Mouse (Mus musculus): Measurements from ENCODE around the gene Olfr1220. TPM values are rescaled to one million over a fixed set of nuclear protein-coding genes. Genes with fewer than 3 reads are reported as not detected.

The Olfr1220 gene
- not detected for polyA plus RNA-seq (2012; fragmentation: generic; extraction: Trizol)

GRCm38 (mm10) chr2:89106735-89107134 lies at the start of gene Olfr1220:
TSS of gene Olfr1220 (minus strand) at chr2:89106835.

DNA sequence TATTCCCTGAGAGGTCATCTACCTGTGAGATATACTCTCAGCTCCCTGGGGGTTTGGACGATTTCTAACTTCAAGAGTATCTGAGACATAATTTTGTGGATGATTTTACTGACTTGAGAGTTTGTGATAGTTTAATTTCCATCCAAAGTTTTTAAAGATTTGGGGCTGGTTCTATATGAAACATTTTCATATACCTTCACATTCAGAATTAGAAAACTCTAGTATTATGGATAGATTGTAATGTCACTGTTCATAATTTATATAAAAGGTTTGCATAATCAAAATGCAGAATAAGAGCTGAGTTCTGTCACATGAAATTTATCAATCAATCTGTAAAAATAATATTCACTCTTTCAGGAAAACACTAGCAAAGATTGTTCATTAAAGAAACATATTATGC lies 44.8 kb upstream of the Olfr1220 start, which contains the start of gene Olfr1223:
TSS of gene Olfr1223 (minus strand) at position 101 of the 400 bp plus-strand sequence.

DNA sequence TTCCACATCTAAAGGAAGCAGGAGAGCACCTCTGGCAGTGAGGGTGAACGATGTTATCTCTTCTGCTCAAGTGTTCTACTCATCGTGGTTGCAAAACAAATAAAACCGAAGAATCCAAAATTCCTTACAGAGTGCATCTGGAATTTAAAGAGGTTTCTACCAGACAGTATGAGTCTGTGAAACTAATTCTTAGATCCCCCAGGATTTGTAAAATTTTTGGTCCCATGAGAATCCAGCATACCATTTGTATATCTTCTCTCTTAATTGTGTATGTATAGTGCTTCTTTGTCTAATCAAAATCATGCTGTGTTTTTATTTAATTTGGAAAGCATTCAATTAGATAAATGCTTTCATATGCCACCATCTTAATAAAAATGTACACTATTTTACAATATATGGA lies 26.3 kb upstream of the Olfr1220 start, which contains the start of gene Olfr1222:
TSS of gene Olfr1222 (minus strand) at position 101 of the 400 bp plus-strand sequence.

DNA sequence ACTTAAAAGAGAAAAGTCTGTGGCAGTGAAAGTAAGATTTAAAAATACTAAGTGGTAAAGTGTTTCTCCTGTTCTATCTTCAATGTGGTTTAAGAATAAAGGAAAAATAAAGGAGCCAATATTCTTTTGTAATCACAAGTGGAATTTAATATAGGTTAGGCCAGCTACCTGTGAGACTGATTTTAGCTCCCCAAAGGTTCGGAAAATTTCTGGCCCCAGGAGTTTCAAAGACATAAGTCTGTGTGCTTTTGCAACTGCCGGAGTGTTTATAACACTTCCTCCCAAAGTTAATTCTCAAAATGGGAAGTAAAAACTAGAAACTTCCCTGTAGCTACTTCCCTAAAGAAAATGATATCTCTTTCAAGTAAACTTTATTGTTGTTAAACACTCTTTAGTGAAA lies 10.5 kb upstream of the Olfr1220 start, which contains the start of gene Olfr1221:
TSS of gene Olfr1221 (minus strand) at position 101 of the 400 bp plus-strand sequence.

GRCm38 (mm10) chr2:89083413-89083812 lies 23.2 kb downstream of the Olfr1220 start, which contains the start of gene Olfr1219:
TSS of gene Olfr1219 (minus strand) at chr2:89083513.

GRCm38 (mm10) chr2:89061087-89061486 lies 45.5 kb downstream of the Olfr1220 start, which contains the start of gene Olfr1218:
TSS of gene Olfr1218 (minus strand) at chr2:89061187.

Other genes starting within 250 kb of the Olfr1220 start
- not detected for gene Olfr1206, start 243.6 kb downstream of the Olfr1220 start, polyA plus RNA-seq (2012; fragmentation: generic; extraction: Trizol)
- not detected for gene Olfr1208, start 204.5 kb downstream of the Olfr1220 start, polyA plus RNA-seq (2012; fragmentation: generic; extraction: Trizol)
- gene Olfr1209, start 191.7 kb downstream of the Olfr1220 start, polyA plus RNA-seq (2012; fragmentation: generic; extraction: Trizol), result not detected
- not detected for gene Olfr1211, start 168.7 kb downstream of the Olfr1220 start, polyA plus RNA-seq (2012; fragmentation: generic; extraction: Trizol)
- gene Olfr1212, start 152.9 kb downstream of the Olfr1220 start, polyA plus RNA-seq (2012; fragmentation: generic; extraction: Trizol), result not detected
- not detected for gene Gm13762, start 126.6 kb downstream of the Olfr1220 start, polyA plus RNA-seq (2012; fragmentation: generic; extraction: Trizol)
- gene Olfr1214, start 114.2 kb downstream of the Olfr1220 start, polyA plus RNA-seq (2012; fragmentation: generic; extraction: Trizol), result not detected
- not detected for gene Olfr1215, start 99.9 kb downstream of the Olfr1220 start, polyA plus RNA-seq (2012; fragmentation: generic; extraction: Trizol)
- gene Olfr1216, start 88.5 kb downstream of the Olfr1220 start, polyA plus RNA-seq (2012; fragmentation: generic; extraction: Trizol), result not detected
- gene Olfr1217, start 74.8 kb downstream of the Olfr1220 start, polyA plus RNA-seq (2012; fragmentation: generic; extraction: Trizol), result not detected
- not detected for gene Olfr1218, start 45.6 kb downstream of the Olfr1220 start, polyA plus RNA-seq (2012; fragmentation: generic; extraction: Trizol)
- gene Olfr1219, start 23.3 kb downstream of the Olfr1220 start, polyA plus RNA-seq (2012; fragmentation: generic; extraction: Trizol), result not detected
- not detected for gene Olfr1221, start 10.4 kb upstream of the Olfr1220 start, polyA plus RNA-seq (2012; fragmentation: generic; extraction: Trizol)
- not detected for gene Olfr1222, start 26.2 kb upstream of the Olfr1220 start, polyA plus RNA-seq (2012; fragmentation: generic; extraction: Trizol)
- gene Olfr1223, start 44.7 kb upstream of the Olfr1220 start, polyA plus RNA-seq (2012; fragmentation: generic; extraction: Trizol), result not detected
- gene Olfr1224-ps1, start 57.3 kb upstream of the Olfr1220 start, polyA plus RNA-seq (2012; fragmentation: generic; extraction: Trizol), result not detected
- not detected for gene Olfr1225, start 67.8 kb upstream of the Olfr1220 start, polyA plus RNA-seq (2012; fragmentation: generic; extraction: Trizol)
- not detected for gene Olfr1226, start 93.2 kb upstream of the Olfr1220 start, polyA plus RNA-seq (2012; fragmentation: generic; extraction: Trizol)
- not detected for gene Olfr1228, start 147.2 kb upstream of the Olfr1220 start, polyA plus RNA-seq (2012; fragmentation: generic; extraction: Trizol)
- gene Olfr1229, start 181.2 kb upstream of the Olfr1220 start, polyA plus RNA-seq (2012; fragmentation: generic; extraction: Trizol), result not detected
- not detected for gene Olfr1230, start 190.4 kb upstream of the Olfr1220 start, polyA plus RNA-seq (2012; fragmentation: generic; extraction: Trizol)
- not detected for gene Olfr1231, start 200.2 kb upstream of the Olfr1220 start, polyA plus RNA-seq (2012; fragmentation: generic; extraction: Trizol)
- gene Olfr1232, start 222.8 kb upstream of the Olfr1220 start, polyA plus RNA-seq (2012; fragmentation: generic; extraction: Trizol), result not detected
- not detected for gene Olfr1233, start 235.6 kb upstream of the Olfr1220 start, polyA plus RNA-seq (2012; fragmentation: generic; extraction: Trizol)

Measured in C3H10T1/2 (cell line).